Mouse (Mus musculus) small intestine, adult 2 months (tissue): ENCODE results near the gene Cxcr5. TPM values are rescaled to one million over a fixed set of nuclear protein-coding genes. Genes with fewer than 3 reads are reported as not detected.
A peak's percentile ranks its signal among the peaks of the same experiment; 100 is the strongest.

ENCODE experiments used
- H3K27ac ChIP-seq: fragments of 200-500 bp; 2 replicates; pipeline ENCODE4 v1.5.1; 2012; ENCODE audit warnings: low read depth, low read length, control low read depth, inconsistent platforms; ENCODE audit not compliant: insufficient read depth
- H3K27me3 ChIP-seq: fragments of 200-500 bp; 2 replicates; pipeline ENCODE4 v1.6.1; 2012; ENCODE audit warnings: mild to moderate bottlenecking, moderate library complexity, low read length, inconsistent platforms; ENCODE audit not compliant: control insufficient read depth, insufficient read depth
- H3K36me3 ChIP-seq: fragments of 200-500 bp; 2 replicates; pipeline ENCODE4 v1.6.1; 2012; ENCODE audit warnings: mild to moderate bottlenecking, low read length, control low read depth, inconsistent platforms; ENCODE audit not compliant: control insufficient read depth, insufficient read depth
- H3K4me1 ChIP-seq: fragments of 200-500 bp; 2 replicates; pipeline ENCODE4 v1.6.1; 2012; ENCODE audit warnings: low read length, inconsistent platforms, mixed read lengths; ENCODE audit not compliant: control insufficient read depth, insufficient read depth, insufficient read length
- H3K4me3 ChIP-seq: fragments of 200-500 bp; 2 replicates; pipeline ENCODE4 v1.5.1; 2012; ENCODE audit warnings: low read depth, mild to moderate bottlenecking, control low read depth, inconsistent platforms, low read length, moderate library complexity
- CTCF ChIP-seq: fragments of 200-500 bp; IDR thresholded peaks from 2 replicates; pipeline ENCODE4 v1.5.1; 2012; ENCODE audit warnings: low read depth, mild to moderate bottlenecking, control low read depth, inconsistent platforms, low read length, moderate library complexity, mixed read lengths; ENCODE audit not compliant: insufficient replicate concordance, insufficient read length; ENCODE audit errors: extremely low read depth
- POLR2A ChIP-seq: fragments of 200-500 bp; IDR thresholded peaks from 2 replicates; pipeline ENCODE4 v1.6.1; 2012; ENCODE audit warnings: low read depth, mild to moderate bottlenecking, control low read depth, inconsistent platforms, low read length, moderate library complexity
- WGBS: fragments of 180-500 bp; shearing (Covaris S2); methylation state at CpG from one replicate; pipeline ENCODE4 v1.1.7; 2018; 5-methylcytosine and 5-hydroxymethylcytosine counted together
- polyA plus RNA-seq: library from polyadenylated mRNA; depleted of rRNA; stranded (reverse); fragments of >200 nt; gene quantifications from 2 replicates; pipeline ENCODE4 v1.2.3, GENCODE M21; 2012

Cxcr5 gene
- polyA plus RNA-seq, 1 experiment: 5.7 TPM

GRCm38 (mm10) chr9:44521927-44522326 is 39.8 kb downstream of the Cxcr5 start:
- Histone ChIP-seq H3K27me3 (no peaks in the 10 kb centered on the region), H3K4me3 (no peak overlapping the region), H3K4me1 (no peaks in the 10 kb centered on the region), H3K36me3 (no peaks in the 10 kb centered on the region), H3K27ac (no peak overlapping the region)
- 74% methylated on average over 10 of the region's 10 CpGs for WGBS
- no peak for TF ChIP-seq CTCF
- no peak for TF ChIP-seq POLR2A

GRCm38 (mm10) chr9:44518068-44518467 is 43.6 kb downstream of the Cxcr5 start:
- peaks cover 7% of the 10 kb centered on the region for H3K4me1 ChIP-seq
- H3K4me3 ChIP-seq: no peak overlapping the region
- H3K27me3 ChIP-seq: no peaks in the 10 kb centered on the region
- TF ChIP-seq POLR2A (no peak), CTCF (no peak)
- WGBS: 61% methylated on average over 7 of the region's 7 CpGs
- H3K27ac ChIP-seq: no peak overlapping the region
- no peaks in the 10 kb centered on the region for H3K36me3 ChIP-seq

- TF ChIP-seq POLR2A: no peak
- WGBS: 62% methylated on average over 4 of the region's 4 CpGs
- Histone ChIP-seq H3K4me3 (no peak overlapping the region), H3K27me3 (no peaks in the 10 kb centered on the region), H3K4me1 (peaks cover 10% of the 10 kb centered on the region), H3K36me3 (no peaks in the 10 kb centered on the region), H3K27ac (no peak overlapping the region)
These were observed 44.3 kb downstream of the Cxcr5 start for GRCm38 (mm10) chr9:44517368-44517767.

- peak overlapping the region; percentile 35 for H3K4me3 ChIP-seq
- H3K27me3 ChIP-seq: no peaks in the 10 kb centered on the region
- peak overlapping the region; percentile 58 for H3K27ac ChIP-seq
- peaks cover 22% of the 10 kb centered on the region for H3K4me1 ChIP-seq
- 82% methylated on average over 5 of the region's 5 CpGs for WGBS
- H3K36me3 ChIP-seq: no peaks in the 10 kb centered on the region
- no peak for TF ChIP-seq POLR2A
These were observed 45.8 kb downstream of the Cxcr5 start for GRCm38 (mm10) chr9:44515891-44516290.

GRCm38 (mm10) chr9:44515131-44515751 is 46.4 kb downstream of the Cxcr5 start:
- Histone ChIP-seq H3K27me3 (no peaks in the 10 kb centered on the region), H3K27ac (peak overlapping the region; percentile 58), H3K4me1 (peaks cover 24% of the 10 kb centered on the region), H3K36me3 (no peaks in the 10 kb centered on the region), H3K4me3 (peak overlapping the region; percentile 35)
- TF ChIP-seq POLR2A (peak; percentile 49; the same call in 1 of the 2 replicates), CTCF (no peak)
- WGBS: 10% methylated on average over 12 of the region's 12 CpGs

GRCm38 (mm10) chr9:44514147-44514546 is 47.5 kb downstream of the Cxcr5 start:
- Histone ChIP-seq H3K36me3 (no peaks in the 10 kb centered on the region), H3K27ac (no peak overlapping the region), H3K27me3 (no peaks in the 10 kb centered on the region), H3K4me1 (peaks cover 34% of the 10 kb centered on the region), H3K4me3 (no peak overlapping the region)
- WGBS: 89% methylated on average over 5 of the region's 5 CpGs
- TF ChIP-seq CTCF: no peak
- no peak for TF ChIP-seq POLR2A

- H3K27me3 ChIP-seq: no peaks in the 10 kb centered on the region
- no peak overlapping the region for H3K27ac ChIP-seq
- TF ChIP-seq POLR2A (no peak), CTCF (no peak)
- 86% methylated on average over 20 of the region's 20 CpGs for WGBS
- peaks cover 34% of the 10 kb centered on the region for H3K4me1 ChIP-seq
- peaks cover 3% of the 10 kb centered on the region; the same call in 1 of the 2 replicates for H3K36me3 ChIP-seq
- H3K4me3 ChIP-seq: no peak overlapping the region
These were observed 48.1 kb downstream of the Cxcr5 start for GRCm38 (mm10) chr9:44513610-44514009.
